Mouse (Mus musculus) heart, embryonic 10.5 days (tissue): ENCODE data around the gene Tmigd1. TPM values are rescaled to one million over a fixed set of nuclear protein-coding genes. Genes with fewer than 3 reads are reported as not detected.

ENCODE experiments used
- DNase-seq: peaks from one replicate; pipeline ENCODE4 v3.0.0-alpha.2; 2017; ENCODE audit warnings: low spot score
- H3K27ac ChIP-seq: fragments of 300-500 bp; sonication (generic); 2 replicates; pipeline ENCODE4 v1.5.1; 2016; ENCODE audit warnings: mild to moderate bottlenecking
- H3K27me3 ChIP-seq: fragments of 300-500 bp; sonication (generic); 2 replicates; pipeline ENCODE4 v1.6.1; 2016; ENCODE audit warnings: mild to moderate bottlenecking; ENCODE audit not compliant: poor library complexity, insufficient read depth, severe bottlenecking
- H3K36me3 ChIP-seq: fragments of 300-500 bp; sonication (generic); 2 replicates; pipeline ENCODE4 v1.6.1; 2016; ENCODE audit warnings: mild to moderate bottlenecking, moderate library complexity
- H3K4me1 ChIP-seq: fragments of 300-500 bp; sonication (generic); 2 replicates; pipeline ENCODE4 v1.6.1; 2016; ENCODE audit warnings: mild to moderate bottlenecking
- H3K4me3 ChIP-seq: fragments of 300-500 bp; sonication (generic); 2 replicates; pipeline ENCODE4 v1.5.1; 2016; ENCODE audit warnings: mild to moderate bottlenecking, moderate library complexity
- H3K9me3 ChIP-seq: fragments of 300-500 bp; sonication (generic); 2 replicates; pipeline ENCODE4 v1.6.1; 2016; ENCODE audit warnings: mild to moderate bottlenecking, moderate library complexity
- WGBS: fragments of 180-500 bp; shearing (Covaris S2); methylation state at CpG from one replicate; pipeline ENCODE4 v1.1.7; 2016; 5-methylcytosine and 5-hydroxymethylcytosine counted together
- polyA plus RNA-seq: library from polyadenylated mRNA; unstranded; fragments of >200 nt; fragmentation: Nextera tagmentation; extraction: Ambion mirVana; gene quantifications from 2 replicates; pipeline ENCODE4 v1.2.1, GENCODE M21; 2016

The Tmigd1 gene
- polyA plus RNA-seq, 1 experiment from 2014 or later: 0.40 TPM

DNA sequence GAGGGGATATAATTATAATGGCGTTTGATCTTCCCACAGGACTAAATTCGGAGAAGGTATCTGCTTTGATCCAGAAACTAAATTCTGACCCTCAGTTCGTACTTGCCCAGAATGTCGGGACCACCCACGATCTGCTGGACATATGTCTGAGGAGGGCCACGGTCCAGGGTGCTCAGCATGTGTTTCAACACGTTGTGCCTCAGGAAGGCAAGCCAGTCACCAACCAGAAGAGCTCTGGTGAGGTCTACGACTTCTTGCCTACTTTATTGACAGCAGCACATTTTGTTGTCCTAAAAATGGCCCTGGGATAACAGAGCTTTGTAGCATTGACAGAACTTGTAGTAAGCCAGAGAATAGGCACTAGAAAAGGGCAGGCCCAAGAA is 44.2 kb downstream of the Tmigd1 start:
- H3K4me1 ChIP-seq: peaks cover 23% of the 10 kb centered on the region
- no peaks in the 10 kb centered on the region for H3K27me3 ChIP-seq
- peak overlapping the region; percentile 96 for H3K27ac ChIP-seq
- peaks cover 28% of the 10 kb centered on the region for H3K36me3 ChIP-seq
- H3K4me3 ChIP-seq: peak overlapping the region; percentile 91
- WGBS: 5% methylated on average over 8 of the region's 8 CpGs
- no peaks in the 10 kb centered on the region for H3K9me3 ChIP-seq
- DNase-seq: no peak

GRCm38 (mm10) chr11:76953536-76953935 is 51.6 kb downstream of the Tmigd1 start:
- no peaks in the 10 kb centered on the region for H3K9me3 ChIP-seq
- H3K4me1 ChIP-seq: no peaks in the 10 kb centered on the region
- peaks cover 88% of the 10 kb centered on the region for H3K36me3 ChIP-seq
- H3K27me3 ChIP-seq: no peaks in the 10 kb centered on the region
- WGBS: 80% methylated on average over 2 of the region's 2 CpGs
- H3K27ac ChIP-seq: no peak overlapping the region
- no peak for DNase-seq
- no peak overlapping the region for H3K4me3 ChIP-seq

DNA sequence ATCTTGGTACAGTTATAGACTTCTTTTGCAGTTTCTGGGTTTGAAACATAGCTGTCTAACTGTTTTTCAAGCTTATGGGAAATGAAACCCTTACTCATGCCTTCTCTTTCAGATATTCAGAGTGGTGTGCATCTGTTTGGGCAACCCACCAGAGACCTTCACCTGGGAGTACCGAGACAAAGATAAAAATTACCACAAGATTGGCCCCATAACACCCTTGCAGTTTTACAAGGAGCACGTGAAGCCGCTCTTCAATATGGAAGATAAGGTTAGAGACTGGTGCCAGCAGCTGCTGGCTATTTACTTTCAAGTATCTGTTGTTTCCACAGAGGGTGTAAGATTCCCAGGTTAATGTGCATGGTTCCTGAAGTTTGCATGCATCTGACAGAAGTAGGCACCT is 63.7 kb downstream of the Tmigd1 start:
- Histone ChIP-seq H3K36me3 (peaks cover 87% of the 10 kb centered on the region), H3K4me1 (no peaks in the 10 kb centered on the region), H3K27ac (no peak overlapping the region), H3K27me3 (no peaks in the 10 kb centered on the region), H3K9me3 (no peaks in the 10 kb centered on the region), H3K4me3 (no peak overlapping the region)
- WGBS: 90% methylated on average over 3 of the region's 3 CpGs
- DNase-seq: no peak

Other genes starting within 250 kb of the Tmigd1 start
- gene Bhlha9, start 229.7 kb upstream of the Tmigd1 start, polyA plus RNA-seq: 0.31 and 2.1 TPM in 2 replicates
- gene Trarg1, start 222.4 kb upstream of the Tmigd1 start, polyA plus RNA-seq: 0.04 TPM in 1 of 2 replicates, not detected in the other
- 20.9 and 26.5 TPM in 2 replicates for gene Gosr1, start 138.6 kb upstream of the Tmigd1 start, polyA plus RNA-seq
- gene Cpd, start 55.1 kb upstream of the Tmigd1 start, polyA plus RNA-seq: 11.6 and 14.1 TPM in 2 replicates
- 128 and 152 TPM in 2 replicates for gene Blmh, start 22.6 kb downstream of the Tmigd1 start, polyA plus RNA-seq
- gene Slc6a4, start 96.4 kb downstream of the Tmigd1 start, polyA plus RNA-seq: 0.83 and 2.3 TPM in 2 replicates
- gene Nsrp1, start 176.3 kb downstream of the Tmigd1 start, polyA plus RNA-seq: 42.5 and 51.3 TPM in 2 replicates